Mouse (Mus musculus) lung, embryonic 14.5 days (tissue): ENCODE results near the gene Naglu. TPM values are rescaled to one million over a fixed set of nuclear protein-coding genes. Genes with fewer than 3 reads are reported as not detected.

Experiments
- ATAC-seq: fragments of 200-750 bp; cut with Nextera tagmentation; 2 replicates; pipeline ENCODE4 v1.8.0; 2017; ENCODE audit warnings: mild to moderate bottlenecking, moderate TSS enrichment, moderate library complexity; ENCODE audit not compliant: insufficient read depth
- DNase-seq: peaks from one replicate; pipeline ENCODE4 v3.0.0-alpha.2; 2015
- H3K27ac ChIP-seq: fragments of 300-500 bp; sonication (generic); 2 replicates; pipeline ENCODE4 v1.5.1; 2014; ENCODE audit warnings: low read depth, mild to moderate bottlenecking, moderate library complexity
- H3K27me3 ChIP-seq: fragments of 300-500 bp; sonication (generic); 2 replicates; pipeline ENCODE4 v1.6.1; 2014; ENCODE audit warnings: low read length, control low read depth; ENCODE audit not compliant: insufficient read depth
- H3K36me3 ChIP-seq: fragments of 300-500 bp; sonication (generic); 2 replicates; pipeline ENCODE4 v1.6.1; 2014; ENCODE audit warnings: control low read depth; ENCODE audit not compliant: insufficient read depth
- H3K4me1 ChIP-seq: fragments of 300-500 bp; sonication (generic); 2 replicates; pipeline ENCODE4 v1.6.1; 2014; ENCODE audit warnings: antibody characterized with exemption, control low read depth; ENCODE audit not compliant: insufficient read depth
- H3K4me2 ChIP-seq: fragments of 300-500 bp; sonication (generic); 2 replicates; pipeline ENCODE4 v1.6.1; 2014; ENCODE audit warnings: mild to moderate bottlenecking
- H3K4me3 ChIP-seq: fragments of 300-500 bp; sonication (generic); 2 replicates; pipeline ENCODE4 v1.5.1; 2014; ENCODE audit warnings: low read depth, low read length
- H3K9ac ChIP-seq: fragments of 300-500 bp; sonication (generic); 2 replicates; pipeline ENCODE4 v1.6.1; 2014
- H3K9me3 ChIP-seq: fragments of 300-500 bp; sonication (generic); 2 replicates; pipeline ENCODE4 v1.6.1; 2016; ENCODE audit warnings: low read depth, low read length, control low read depth
- CTCF ChIP-seq: IDR thresholded peaks from 2 replicates; pipeline ENCODE4 v1.5.1; 2016; ENCODE audit warnings: antibody characterized with exemption, low read depth
- WGBS: fragments of 180-500 bp; shearing (Covaris S2); extraction: QIAGEN DNeasy Blood & Tissue Kit; methylation state at CpG from one replicate; pipeline ENCODE4 v1.1.7; 2014; 5-methylcytosine and 5-hydroxymethylcytosine counted together
- polyA plus RNA-seq: library from polyadenylated mRNA; unstranded; fragments of >200 nt; fragmentation: Nextera tagmentation; extraction: Ambion mirVana; gene quantifications from 2 replicates; pipeline ENCODE4 v1.2.1, GENCODE M21; 2014

The Naglu gene
- polyA plus RNA-seq, 1 experiment from 2014 or later: 13.2 TPM

DNA sequence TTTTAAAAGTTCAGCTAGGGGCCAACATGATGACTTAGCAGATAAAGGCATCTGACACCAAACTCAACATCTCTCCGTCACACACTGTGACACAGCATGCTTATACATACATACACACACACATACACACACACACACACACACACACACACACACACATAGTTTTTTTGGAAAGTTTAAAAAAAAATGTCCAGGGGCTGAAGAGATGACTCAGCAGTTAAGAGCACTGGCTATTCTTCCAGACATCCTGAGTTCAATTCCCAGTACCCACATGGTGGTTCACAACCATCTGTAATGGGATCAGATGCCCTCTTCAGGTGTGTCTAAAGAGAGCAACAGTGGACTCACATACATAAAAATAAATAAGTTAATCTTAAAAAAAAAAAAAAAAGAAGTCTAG, 38.3 kb upstream of the Naglu start:
- WGBS: 80% methylated on average over 1 of the region's 1 CpGs
- H3K27ac ChIP-seq: no peak overlapping the region
- no peak for DNase-seq
- H3K4me2 ChIP-seq: no peak overlapping the region
- no peak overlapping the region for H3K9ac ChIP-seq
- TF ChIP-seq CTCF: no peak
- no peaks in the 10 kb centered on the region for H3K4me1 ChIP-seq
- H3K36me3 ChIP-seq: peaks cover 75% of the 10 kb centered on the region
- no peaks in the 10 kb centered on the region for H3K27me3 ChIP-seq
- H3K9me3 ChIP-seq: no peaks in the 10 kb centered on the region
- no peak for ATAC-seq
- H3K4me3 ChIP-seq: no peak overlapping the region

DNA sequence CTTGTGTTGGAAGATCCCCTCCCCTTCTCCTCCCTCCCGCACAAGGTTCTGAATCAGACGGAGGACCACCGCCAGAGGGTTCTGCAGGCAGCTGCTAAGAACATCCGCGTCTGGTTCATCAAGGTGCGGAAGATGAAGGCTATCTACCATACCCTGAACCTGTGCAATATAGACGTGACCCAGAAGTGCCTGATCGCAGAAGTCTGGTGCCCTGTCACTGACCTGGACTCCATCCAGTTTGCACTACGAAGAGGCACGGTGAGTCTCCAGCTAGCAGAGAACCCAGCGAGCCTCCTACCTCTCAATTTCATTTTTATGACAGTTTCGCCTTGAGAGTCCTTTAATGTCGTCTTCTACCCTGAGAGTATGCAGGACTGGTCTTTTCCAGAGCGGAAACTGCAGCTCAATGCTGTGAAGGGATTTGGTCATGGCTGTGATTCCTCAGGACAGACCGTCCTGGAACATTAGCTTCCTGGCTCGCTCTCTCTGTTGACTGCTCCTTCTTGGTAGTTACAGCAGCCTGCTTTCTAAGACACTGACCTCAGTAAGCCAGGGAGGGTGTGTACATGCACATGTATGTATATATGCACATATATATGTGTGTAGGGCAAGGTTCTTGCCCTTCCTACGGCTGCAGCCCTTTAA, 35.8 kb upstream of the Naglu start:
- Histone ChIP-seq H3K4me3 (no peak overlapping the region), H3K4me2 (no peak overlapping the region), H3K27ac (no peak overlapping the region), H3K4me1 (no peaks in the 10 kb centered on the region), H3K36me3 (peaks cover 76% of the 10 kb centered on the region), H3K9ac (no peak overlapping the region), H3K27me3 (no peaks in the 10 kb centered on the region), H3K9me3 (no peaks in the 10 kb centered on the region)
- WGBS: 94% methylated on average over 17 of the region's 17 CpGs
- no peak for TF ChIP-seq CTCF
- ATAC-seq (no peak), DNase-seq (no peak)

DNA sequence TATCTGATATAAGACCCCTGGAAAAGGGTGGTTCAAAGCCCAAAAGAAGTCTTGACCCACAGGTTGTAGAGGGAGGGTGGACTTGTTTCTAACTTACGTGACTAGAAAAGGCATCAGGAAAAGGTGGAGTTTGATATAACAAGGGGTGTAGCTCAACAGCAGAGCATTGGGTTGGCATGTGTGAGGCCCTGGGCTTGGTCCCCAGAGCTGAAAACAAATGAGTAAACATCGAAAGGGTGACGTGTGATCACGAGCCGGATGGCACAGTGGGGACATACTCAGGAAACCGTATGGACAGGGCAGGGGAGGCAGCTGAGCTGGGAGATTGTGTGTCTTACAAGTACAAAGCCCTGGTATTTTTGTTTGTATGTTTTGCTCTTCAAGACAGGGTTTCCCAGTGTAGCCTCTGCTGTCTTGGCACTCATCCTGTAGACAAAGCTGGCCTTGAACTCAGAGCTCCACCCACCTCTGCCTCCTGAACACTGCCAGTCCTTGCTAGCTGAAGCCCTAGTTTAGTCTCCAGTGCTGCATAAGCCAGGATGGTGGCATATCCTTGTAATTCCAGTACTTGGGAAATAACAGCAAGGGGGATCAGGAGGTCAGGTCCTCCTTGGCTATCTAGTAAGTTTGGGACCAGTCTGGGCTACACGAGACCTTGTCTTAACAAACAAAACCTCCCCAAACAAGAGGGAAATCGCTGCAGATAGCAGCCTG, 35.0 kb upstream of the Naglu start:
- no peak overlapping the region for H3K4me2 ChIP-seq
- no peak for TF ChIP-seq CTCF
- no peak overlapping the region for H3K9ac ChIP-seq
- no peaks in the 10 kb centered on the region for H3K9me3 ChIP-seq
- no peak overlapping the region for H3K4me3 ChIP-seq
- no peaks in the 10 kb centered on the region for H3K4me1 ChIP-seq
- no peaks in the 10 kb centered on the region for H3K27me3 ChIP-seq
- DNase-seq (no peak), ATAC-seq (no peak)
- WGBS: 85% methylated on average over 8 of the region's 8 CpGs
- H3K27ac ChIP-seq: no peak overlapping the region
- H3K36me3 ChIP-seq: peaks cover 79% of the 10 kb centered on the region

DNA sequence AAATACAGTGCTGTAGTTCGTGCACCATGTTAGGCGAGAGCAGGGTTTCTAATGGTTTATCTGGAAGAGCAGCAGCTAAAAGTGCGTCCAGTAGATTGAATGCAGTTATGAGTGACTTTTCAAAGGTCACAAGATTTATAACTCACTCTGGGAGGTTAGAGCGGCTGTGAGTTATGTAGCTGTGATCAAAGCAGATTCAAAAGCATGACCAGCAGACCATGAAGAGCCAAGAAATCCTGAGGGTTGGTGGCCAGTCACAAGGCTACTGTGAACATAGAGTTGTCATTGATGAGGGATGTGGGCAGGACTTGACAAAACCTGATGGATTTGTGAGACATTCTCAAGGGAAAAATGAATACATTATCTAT, 34.5 kb upstream of the Naglu start:
- Histone ChIP-seq H3K9me3 (no peaks in the 10 kb centered on the region), H3K27ac (no peak overlapping the region), H3K36me3 (peaks cover 80% of the 10 kb centered on the region), H3K9ac (no peak overlapping the region), H3K27me3 (no peaks in the 10 kb centered on the region), H3K4me1 (no peaks in the 10 kb centered on the region), H3K4me2 (no peak overlapping the region), H3K4me3 (no peak overlapping the region)
- 79% methylated on average over 4 of the region's 4 CpGs for WGBS
- ATAC-seq: no peak
- no peak for DNase-seq
- no peak for TF ChIP-seq CTCF

DNA sequence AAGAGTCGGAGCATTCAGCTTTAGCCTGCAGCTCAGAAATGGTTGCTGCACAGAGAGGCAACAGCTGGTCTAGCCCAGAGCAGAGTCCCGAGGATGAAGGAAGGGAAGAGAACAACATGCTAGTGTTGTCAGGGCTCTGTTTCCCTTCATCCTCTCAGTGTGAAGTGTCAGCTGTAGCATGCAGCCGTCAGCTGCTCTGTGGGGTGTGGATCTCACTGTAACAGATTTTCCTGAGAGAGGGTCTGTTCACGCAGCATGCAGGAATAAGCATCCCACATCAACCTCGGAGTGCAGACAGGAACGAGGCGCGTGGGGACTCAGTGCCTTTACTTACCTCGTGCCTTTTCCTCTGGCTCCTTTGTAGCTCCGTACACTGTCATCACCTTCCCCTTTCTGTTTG, 32.0 kb upstream of the Naglu start:
- Histone ChIP-seq H3K9me3 (no peaks in the 10 kb centered on the region), H3K27ac (no peak overlapping the region), H3K4me2 (no peak overlapping the region), H3K9ac (no peak overlapping the region), H3K36me3 (peaks cover 87% of the 10 kb centered on the region), H3K27me3 (no peaks in the 10 kb centered on the region), H3K4me1 (no peaks in the 10 kb centered on the region), H3K4me3 (no peak overlapping the region)
- no peak for DNase-seq
- TF ChIP-seq CTCF: no peak
- no peak for ATAC-seq
- 84% methylated on average over 10 of the region's 10 CpGs for WGBS

DNA sequence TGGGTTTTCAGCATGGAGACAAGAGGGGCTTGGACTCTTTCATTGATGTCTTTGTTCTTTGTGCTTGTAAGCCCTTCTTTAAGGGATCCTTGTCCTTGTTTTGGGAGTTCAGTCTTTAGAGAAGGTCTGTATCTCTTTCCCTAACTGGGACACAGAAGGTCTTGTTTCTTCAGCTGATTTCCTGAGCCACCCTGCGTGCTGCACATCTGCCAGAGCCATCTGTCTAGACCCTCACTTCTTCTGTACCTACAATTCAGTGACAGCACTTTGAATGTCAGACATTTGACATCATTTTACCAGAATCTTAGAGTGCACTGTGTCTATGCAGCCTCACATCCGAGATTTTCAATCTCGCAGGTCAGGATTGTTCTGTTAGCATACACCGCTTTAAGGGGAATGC, 24.0 kb upstream of the Naglu start:
- no peak for TF ChIP-seq CTCF
- no peaks in the 10 kb centered on the region for H3K9me3 ChIP-seq
- H3K4me2 ChIP-seq: no peak overlapping the region
- no peak overlapping the region for H3K9ac ChIP-seq
- H3K27me3 ChIP-seq: no peaks in the 10 kb centered on the region
- no peaks in the 10 kb centered on the region for H3K4me1 ChIP-seq
- H3K27ac ChIP-seq: no peak overlapping the region
- no peak for DNase-seq
- peaks cover 96% of the 10 kb centered on the region for H3K36me3 ChIP-seq
- no peak overlapping the region for H3K4me3 ChIP-seq
- ATAC-seq: no peak
- WGBS: 90% methylated on average over 4 of the region's 4 CpGs

DNA sequence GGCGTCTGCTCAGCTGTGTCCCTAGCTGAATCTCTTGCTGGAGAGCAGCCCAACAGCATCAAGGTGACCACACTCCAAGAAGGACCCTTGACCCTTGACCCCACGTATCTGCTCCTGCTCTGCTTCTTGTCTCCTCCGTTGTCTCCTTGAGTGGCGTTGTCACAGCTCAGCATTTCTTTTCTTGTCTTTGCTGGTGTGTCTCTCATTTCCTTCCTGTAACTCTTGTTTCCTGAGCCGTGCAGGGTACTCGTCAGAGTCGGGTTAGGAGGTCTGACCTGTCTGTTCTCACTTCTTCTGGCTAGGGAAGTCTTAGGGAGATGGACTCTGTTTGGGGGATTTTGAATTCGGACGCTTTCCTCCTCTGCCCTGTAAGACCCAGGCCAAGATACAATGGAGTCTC, 23.4 kb upstream of the Naglu start:
- Histone ChIP-seq H3K27me3 (no peaks in the 10 kb centered on the region), H3K4me2 (no peak overlapping the region), H3K36me3 (peaks cover 94% of the 10 kb centered on the region), H3K4me3 (no peak overlapping the region), H3K4me1 (no peaks in the 10 kb centered on the region), H3K9ac (no peak overlapping the region), H3K27ac (no peak overlapping the region), H3K9me3 (no peaks in the 10 kb centered on the region)
- WGBS: 56% methylated on average over 9 of the region's 9 CpGs
- ATAC-seq: no peak
- TF ChIP-seq CTCF: no peak
- no peak for DNase-seq
